Mouse (Mus musculus): ENCODE results near the gene Akap13. TPM values are rescaled to one million over a fixed set of nuclear protein-coding genes. Genes with fewer than 3 reads are reported as not detected.

Akap13 gene
- polyA plus RNA-seq, 1 experiment from 2014 or later, result 42.6 TPM

- Histone ChIP-seq H3K4me3 (no peak overlapping the region), H3K4me1 (no peaks in the 10 kb centered on the region), H3K27ac (no peak overlapping the region), H3K9me3 (no peaks in the 10 kb centered on the region), H3K4me2 (no peak overlapping the region), H3K36me3 (no peaks in the 10 kb centered on the region), H3K9ac (no peak overlapping the region), H3K27me3 (no peaks in the 10 kb centered on the region)
- no peak for ATAC-seq (ENCODE audit: insufficient number of reproducible peaks, low FRiP score, low TSS enrichment, low read depth)
- WGBS, result 85% methylated on average over 7 of the region's 7 CpGs
Measured at GRCm38 (mm10) chr7:75467791-75468190, 12.5 kb downstream of the Akap13 start.

GRCm38 (mm10) chr7:75470318-75470925 lies 15.1 kb downstream of the Akap13 start:
- H3K9ac ChIP-seq, result no peak overlapping the region
- no peaks in the 10 kb centered on the region for H3K27me3 ChIP-seq
- no peaks in the 10 kb centered on the region for H3K9me3 ChIP-seq
- no peaks in the 10 kb centered on the region for H3K36me3 ChIP-seq
- 68% methylated on average over 7 of the region's 7 CpGs for WGBS
- no peak overlapping the region for H3K4me3 ChIP-seq
- H3K4me2 ChIP-seq, result no peak overlapping the region
- peaks cover 2% of the 10 kb centered on the region; the same call in 1 of the 2 replicates for H3K4me1 ChIP-seq
- H3K27ac ChIP-seq, result no peak overlapping the region
- no peak for ATAC-seq (ENCODE audit: insufficient number of reproducible peaks, low FRiP score, low TSS enrichment, low read depth)

- no peaks in the 10 kb centered on the region for H3K36me3 ChIP-seq
- ATAC-seq (ENCODE audit: insufficient number of reproducible peaks, low FRiP score, low TSS enrichment, low read depth), result no peak
- H3K27ac ChIP-seq, result no peak overlapping the region
- H3K9me3 ChIP-seq, result no peaks in the 10 kb centered on the region
- no peaks in the 10 kb centered on the region for H3K27me3 ChIP-seq
- H3K4me1 ChIP-seq, result peaks cover 2% of the 10 kb centered on the region; the same call in 1 of the 2 replicates
- no peak overlapping the region for H3K4me2 ChIP-seq
- 78% methylated on average over 7 of the region's 7 CpGs for WGBS
- H3K4me3 ChIP-seq, result no peak overlapping the region
- H3K9ac ChIP-seq, result no peak overlapping the region
Measured at GRCm38 (mm10) chr7:75472316-75473195, 17.2 kb downstream of the Akap13 start.

- H3K4me3 ChIP-seq, result no peak overlapping the region
- H3K9me3 ChIP-seq, result no peaks in the 10 kb centered on the region
- no peak overlapping the region for H3K9ac ChIP-seq
- H3K4me2 ChIP-seq, result no peak overlapping the region
- H3K27ac ChIP-seq, result no peak overlapping the region
- H3K27me3 ChIP-seq, result no peaks in the 10 kb centered on the region
- WGBS, result 86% methylated on average over 1 of the region's 1 CpGs
- no peaks in the 10 kb centered on the region for H3K36me3 ChIP-seq
- ATAC-seq (ENCODE audit: insufficient number of reproducible peaks, low FRiP score, low TSS enrichment, low read depth), result no peak
- H3K4me1 ChIP-seq, result peaks cover 2% of the 10 kb centered on the region; the same call in 1 of the 2 replicates
Measured at GRCm38 (mm10) chr7:75473294-75473693, 18.0 kb downstream of the Akap13 start.

GRCm38 (mm10) chr7:75474064-75474463 lies 18.7 kb downstream of the Akap13 start:
- Histone ChIP-seq H3K4me2 (no peak overlapping the region), H3K36me3 (no peaks in the 10 kb centered on the region), H3K9me3 (no peaks in the 10 kb centered on the region), H3K27ac (no peak overlapping the region), H3K27me3 (no peaks in the 10 kb centered on the region), H3K9ac (no peak overlapping the region), H3K4me3 (no peak overlapping the region), H3K4me1 (peaks cover 2% of the 10 kb centered on the region; the same call in 1 of the 2 replicates)
- 59% methylated on average over 1 of the region's 1 CpGs for WGBS
- no peak for ATAC-seq (ENCODE audit: insufficient number of reproducible peaks, low FRiP score, low TSS enrichment, low read depth)

GRCm38 (mm10) chr7:75474564-75475150 lies 19.3 kb downstream of the Akap13 start:
- Histone ChIP-seq H3K36me3 (no peaks in the 10 kb centered on the region), H3K9ac (no peak overlapping the region), H3K4me3 (no peak overlapping the region), H3K27ac (no peak overlapping the region), H3K27me3 (no peaks in the 10 kb centered on the region), H3K4me2 (no peak overlapping the region), H3K9me3 (no peaks in the 10 kb centered on the region), H3K4me1 (peaks cover 2% of the 10 kb centered on the region; the same call in 1 of the 2 replicates)
- no peak for ATAC-seq (ENCODE audit: insufficient number of reproducible peaks, low FRiP score, low TSS enrichment, low read depth)

- Histone ChIP-seq H3K9ac (no peak overlapping the region), H3K27ac (no peak overlapping the region), H3K4me1 (peaks cover 2% of the 10 kb centered on the region; the same call in 1 of the 2 replicates), H3K36me3 (no peaks in the 10 kb centered on the region), H3K4me2 (no peak overlapping the region), H3K27me3 (no peaks in the 10 kb centered on the region), H3K4me3 (no peak overlapping the region), H3K9me3 (no peaks in the 10 kb centered on the region)
- WGBS, result 86% methylated on average over 2 of the region's 2 CpGs
- no peak for ATAC-seq (ENCODE audit: insufficient number of reproducible peaks, low FRiP score, low TSS enrichment, low read depth)
Measured at GRCm38 (mm10) chr7:75478060-75478459, 22.7 kb downstream of the Akap13 start.

- 88% methylated on average over 6 of the region's 6 CpGs for WGBS
- ATAC-seq (ENCODE audit: insufficient number of reproducible peaks, low FRiP score, low TSS enrichment, low read depth), result no peak
- Histone ChIP-seq H3K36me3 (no peaks in the 10 kb centered on the region), H3K27me3 (no peaks in the 10 kb centered on the region), H3K9ac (no peak overlapping the region), H3K4me2 (no peak overlapping the region), H3K9me3 (no peaks in the 10 kb centered on the region), H3K27ac (no peak overlapping the region), H3K4me3 (no peak overlapping the region), H3K4me1 (no peaks in the 10 kb centered on the region)
Measured at GRCm38 (mm10) chr7:75480721-75481426, 25.5 kb downstream of the Akap13 start.

GRCm38 (mm10) chr7:75486031-75486430 lies 30.7 kb downstream of the Akap13 start:
- WGBS, result 66% methylated on average over 2 of the region's 2 CpGs

GRCm38 (mm10) chr7:75495941-75496441 lies 40.7 kb downstream of the Akap13 start:
- Histone ChIP-seq H3K4me3 (no peak overlapping the region), H3K27me3 (no peaks in the 10 kb centered on the region), H3K4me2 (no peak overlapping the region), H3K36me3 (no peaks in the 10 kb centered on the region), H3K4me1 (peaks cover 3% of the 10 kb centered on the region; the same call in 1 of the 2 replicates), H3K9ac (no peak overlapping the region), H3K27ac (no peak overlapping the region), H3K9me3 (no peaks in the 10 kb centered on the region)
- 86% methylated on average over 3 of the region's 3 CpGs for WGBS
- no peak for ATAC-seq (ENCODE audit: insufficient number of reproducible peaks, low FRiP score, low TSS enrichment, low read depth)

More at GRCm38 (mm10) chr7:75486031-75486430, 30.7 kb downstream of the Akap13 start:
- Histone ChIP-seq H3K4me2 (no peak overlapping the region), H3K9me3 (no peaks in the 10 kb centered on the region), H3K4me1 (no peaks in the 10 kb centered on the region), H3K9ac (no peak overlapping the region), H3K27ac (no peak overlapping the region), H3K4me3 (no peak overlapping the region), H3K27me3 (no peaks in the 10 kb centered on the region), H3K36me3 (no peaks in the 10 kb centered on the region)
- no peak for ATAC-seq (ENCODE audit: insufficient number of reproducible peaks, low FRiP score, low TSS enrichment, low read depth)

GRCm38 (mm10) chr7:75498627-75499026 lies 43.3 kb downstream of the Akap13 start:
- Histone ChIP-seq H3K9me3 (no peaks in the 10 kb centered on the region), H3K36me3 (no peaks in the 10 kb centered on the region), H3K4me1 (peaks cover 3% of the 10 kb centered on the region; the same call in 1 of the 2 replicates), H3K27ac (no peak overlapping the region), H3K9ac (no peak overlapping the region), H3K4me2 (no peak overlapping the region), H3K4me3 (no peak overlapping the region), H3K27me3 (no peaks in the 10 kb centered on the region)
- 65% methylated on average over 5 of the region's 5 CpGs for WGBS
- no peak for ATAC-seq (ENCODE audit: insufficient number of reproducible peaks, low FRiP score, low TSS enrichment, low read depth)
